Mouse (Mus musculus) CH12.LX (cell line): ENCODE measurements around the gene Ndufs2. TPM values are rescaled to one million over a fixed set of nuclear protein-coding genes. Genes with fewer than 3 reads are reported as not detected.

Experiments used
- DNase-seq: peaks from one replicate; pipeline ENCODE4 v3.0.0-alpha.2; 2013; ENCODE audit errors: extremely low read depth
- H3K27ac ChIP-seq: 2 replicates; pipeline ENCODE4 v1.5.1; 2012; ENCODE audit warnings: low read depth, mild to moderate bottlenecking, control low read depth, moderate library complexity; ENCODE audit not compliant: insufficient read depth
- H3K27me3 ChIP-seq: replicated peaks from 2 replicates; pipeline ENCODE3; 2012; ENCODE audit warnings: inconsistent platforms
- H3K36me3 ChIP-seq, 2 experiments: replicated peaks in 1 of 2; 2 replicates each; pipeline versions ENCODE3 to v1.6.1; 2012; ENCODE audit warnings: inconsistent platforms in 1 of 2, low read length in 1 of 2, mild to moderate bottlenecking in 1 of 2, mixed read lengths in 1 of 2, moderate library complexity in 1 of 2; ENCODE audit not compliant: control insufficient read depth in 1 of 2, insufficient read depth in 1 of 2
- H3K4me1 ChIP-seq, 2 experiments: 2 replicates each; pipeline ENCODE4 v1.6.1; 2012; ENCODE audit warnings: inconsistent platforms in 1 of 2, moderate library complexity in 1 of 2; ENCODE audit not compliant: insufficient read depth in 2 of 2, control insufficient read depth in 1 of 2
- H3K4me2 ChIP-seq: 2 replicates; pipeline ENCODE4 v1.6.1; 2012; ENCODE audit warnings: low read depth, mild to moderate bottlenecking, control low read depth; ENCODE audit not compliant: poor library complexity, insufficient read depth, severe bottlenecking
- H3K4me3 ChIP-seq, 3 experiments: fragments of 150-350 bp in 1 of 3; sonication (generic) in 1 of 3; replicated peaks in 1 of 3; 2 replicates each; pipeline versions ENCODE3 to v1.5.1; 2011 to 2012; ENCODE audit warnings: low read depth in 2 of 3, low read length in 2 of 3, mild to moderate bottlenecking in 2 of 3, moderate library complexity in 2 of 3, control low read depth in 1 of 3, improper control_type of control experiment in 1 of 3, inconsistent platforms in 1 of 3, mixed read lengths in 1 of 3; ENCODE audit not compliant: poor library complexity in 1 of 3
- H3K79me2 ChIP-seq: replicated peaks from 2 replicates; pipeline ENCODE4 v1.6.1; 2012; ENCODE audit warnings: mild to moderate bottlenecking, moderate library complexity; ENCODE audit not compliant: control insufficient read depth, poor library complexity, insufficient read depth, severe bottlenecking; ENCODE audit errors: extremely low read depth
- H3K9ac ChIP-seq: 2 replicates; pipeline ENCODE4 v1.6.1; 2012; ENCODE audit warnings: low read depth, mild to moderate bottlenecking, control low read depth, moderate library complexity; ENCODE audit not compliant: insufficient read depth
- H3K9me3 ChIP-seq: replicated peaks from 2 replicates; pipeline ENCODE3; 2012; ENCODE audit warnings: low read length, inconsistent platforms, mixed read lengths
- BHLHE40 ChIP-seq: IDR thresholded peaks from 2 replicates; pipeline ENCODE4 v1.6.1; 2011; ENCODE audit warnings: mild to moderate bottlenecking, low read depth, low read length, improper control_type of control experiment
- CHD2 ChIP-seq: IDR thresholded peaks from 2 replicates; pipeline ENCODE4 v1.6.1; 2011; ENCODE audit warnings: low read length, improper control_type of control experiment
- CTCF ChIP-seq, 2 experiments: IDR thresholded peaks in 1 of 2; conservative IDR thresholded peaks in 1 of 2; 2 replicates each; pipeline ENCODE4 v1.5.1; 2011 to 2012; ENCODE audit warnings: low read depth in 2 of 2, low read length in 2 of 2, improper control_type of control experiment in 1 of 2, inconsistent platforms in 1 of 2, mild to moderate bottlenecking in 1 of 2, moderate library complexity in 1 of 2
- E2F4 ChIP-seq: IDR thresholded peaks from 2 replicates; pipeline ENCODE4 v1.6.1; 2011; ENCODE audit warnings: low read depth, low read length, improper control_type of control experiment; ENCODE audit not compliant: insufficient replicate concordance
- ETS1 ChIP-seq: conservative IDR thresholded peaks from 2 replicates; pipeline ENCODE4 v1.6.1; 2012; ENCODE audit warnings: low read depth, mild to moderate bottlenecking, inconsistent platforms, low read length, improper control_type of control experiment, moderate library complexity
- GABPA ChIP-seq: IDR thresholded peaks from 2 replicates; pipeline ENCODE4 v1.6.1; 2012; ENCODE audit warnings: low read depth, low read length, improper control_type of control experiment, inconsistent platforms; ENCODE audit not compliant: insufficient replicate concordance
- IRF4 ChIP-seq: IDR thresholded peaks from 2 replicates; pipeline ENCODE4 v1.6.1; 2014; ENCODE audit warnings: low read depth, mild to moderate bottlenecking, inconsistent platforms, low read length, improper control_type of control experiment
- JUN ChIP-seq: IDR thresholded peaks from 2 replicates; pipeline ENCODE4 v1.6.1; 2011; ENCODE audit warnings: low read depth, mild to moderate bottlenecking, low read length, improper control_type of control experiment, moderate library complexity; ENCODE audit not compliant: insufficient read depth
- JUND ChIP-seq: conservative IDR thresholded peaks from 2 replicates; pipeline ENCODE4 v1.6.1; 2011; ENCODE audit warnings: low read depth, low read length, improper control_type of control experiment
- KAT2A ChIP-seq: IDR thresholded peaks from 2 replicates; pipeline ENCODE4 v1.6.1; 2012; ENCODE audit warnings: low read length, improper control_type of control experiment, inconsistent platforms; ENCODE audit not compliant: insufficient replicate concordance
- MXI1 ChIP-seq: IDR thresholded peaks from 2 replicates; pipeline ENCODE4 v1.6.1; 2011; ENCODE audit warnings: mild to moderate bottlenecking, low read depth, low read length, improper control_type of control experiment
- MYC ChIP-seq: IDR thresholded peaks from 2 replicates; pipeline ENCODE4 v1.6.1; 2011; ENCODE audit warnings: low read depth, mild to moderate bottlenecking, improper control_type of control experiment, low read length
- NELFE ChIP-seq: IDR thresholded peaks from 2 replicates; pipeline ENCODE4 v1.6.1; 2011; ENCODE audit warnings: low read depth, low read length, improper control_type of control experiment
- NRF1 ChIP-seq: IDR thresholded peaks from 2 replicates; pipeline ENCODE4 v1.6.1; 2014; ENCODE audit warnings: low read depth, mild to moderate bottlenecking, inconsistent platforms, low read length, improper control_type of control experiment, moderate library complexity
- RAD21 ChIP-seq: IDR thresholded peaks from 2 replicates; pipeline ENCODE4 v1.6.1; 2011; ENCODE audit warnings: low read depth, mild to moderate bottlenecking, low read length, improper control_type of control experiment, moderate library complexity
- SMC3 ChIP-seq: IDR thresholded peaks from 2 replicates; pipeline ENCODE4 v1.6.1; 2011; ENCODE audit warnings: low read depth, low read length, improper control_type of control experiment
- USF1 ChIP-seq: IDR thresholded peaks from 2 replicates; pipeline ENCODE4 v1.6.1; 2014; ENCODE audit warnings: low read depth, mild to moderate bottlenecking, inconsistent platforms, low read length, improper control_type of control experiment
- ZMIZ1 ChIP-seq: IDR thresholded peaks from 2 replicates; pipeline ENCODE4 v1.6.1; 2012; ENCODE audit warnings: low read depth, mild to moderate bottlenecking, inconsistent platforms, low read length, improper control_type of control experiment
- ZNF384 ChIP-seq: IDR thresholded peaks from 2 replicates; pipeline ENCODE4 v1.6.1; 2012; ENCODE audit warnings: low read depth, low read length, improper control_type of control experiment, inconsistent platforms
- dilution Hi-C: fragments of 300-500 bp; cut with MboI; formaldehyde crosslinking; loops from 2 replicates; pipeline ENCODE4 v1.14.3; 2020; ENCODE audit warnings: low sequenced_read_pairs; ENCODE audit not compliant: extremely low pct_unique_long_range_greater_than_20kb, extremely low pct_ligation_motif_present
- in situ Hi-C: fragments of 300-500 bp; cut with MboI; formaldehyde crosslinking; loops from 3 replicates; pipeline ENCODE4 v1.14.3; 2019; ENCODE audit warnings: low sequenced_read_pairs, low pct_ligation_motif_present, low pct_unique_long_range_greater_than_20kb, mixed read lengths
- polyA plus RNA-seq: library from polyadenylated mRNA; unstranded; fragments of >175 nt; gene quantifications from 2 replicates; pipeline ENCODE4 v1.2.1, GENCODE M21; 2012; ENCODE audit warnings: low read depth; ENCODE audit not compliant: insufficient read length
- total RNA-seq, 2 experiments: library from RNA; depleted of rRNA; stranded (reverse); fragments of 300-350 nt in 1 of 2; fragments of >200 nt in 1 of 2; gene quantifications; 2 replicates each; pipeline ENCODE4 v1.2.3; 2012 to 2014

Gene Ndufs2
- total and polyA plus RNA-seq, 3 experiments, result 242 to 265 (median 242) TPM

DNA sequence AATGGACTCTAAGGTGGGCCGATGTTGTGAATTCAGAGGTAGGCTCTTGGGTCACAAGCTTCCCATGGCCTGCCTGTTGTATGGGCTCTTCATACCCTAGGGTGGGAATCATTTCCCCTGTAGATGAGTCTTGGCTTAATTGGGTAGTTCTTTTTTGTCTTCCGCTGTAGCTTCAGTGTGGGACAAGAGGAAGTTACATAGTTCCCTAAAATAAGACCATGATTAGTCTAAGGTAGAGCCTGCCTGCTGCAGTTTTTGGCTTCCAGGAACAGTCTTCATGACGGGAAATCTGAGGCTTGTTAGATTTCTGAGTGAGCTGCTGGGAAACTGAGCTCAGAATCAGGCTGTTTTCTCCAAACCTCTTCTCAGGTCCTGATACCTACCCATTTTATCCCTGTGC is 20.9 kb upstream of the Ndufs2 start:
- no peaks in the 10 kb centered on the region for H3K79me2 ChIP-seq
- H3K27me3 ChIP-seq, result no peaks in the 10 kb centered on the region
- peaks cover 0 to 26% of the 10 kb centered on the region in 2 experiments; a peak in 2 of 4 replicates for H3K4me1 ChIP-seq
- no peaks in the 10 kb centered on the region for H3K9me3 ChIP-seq
- no peak overlapping the region for H3K4me2 ChIP-seq
- no peak overlapping the region for H3K4me3 ChIP-seq
- dilution Hi-C loops, result no loop called here
- in situ Hi-C loops, result no loop called here
- H3K27ac ChIP-seq, result no peak overlapping the region
- no peak for DNase-seq
- TF ChIP-seq NRF1 (no peak), RAD21 (no peak), IRF4 (no peak), SMC3 (no peak), ZMIZ1 (no peak), JUN (no peak), USF1 (no peak), BHLHE40 (no peak), ETS1 (no peak)
- peaks cover 44 to 54% of the 10 kb centered on the region in 2 experiments for H3K36me3 ChIP-seq
- H3K9ac ChIP-seq, result no peak overlapping the region

DNA sequence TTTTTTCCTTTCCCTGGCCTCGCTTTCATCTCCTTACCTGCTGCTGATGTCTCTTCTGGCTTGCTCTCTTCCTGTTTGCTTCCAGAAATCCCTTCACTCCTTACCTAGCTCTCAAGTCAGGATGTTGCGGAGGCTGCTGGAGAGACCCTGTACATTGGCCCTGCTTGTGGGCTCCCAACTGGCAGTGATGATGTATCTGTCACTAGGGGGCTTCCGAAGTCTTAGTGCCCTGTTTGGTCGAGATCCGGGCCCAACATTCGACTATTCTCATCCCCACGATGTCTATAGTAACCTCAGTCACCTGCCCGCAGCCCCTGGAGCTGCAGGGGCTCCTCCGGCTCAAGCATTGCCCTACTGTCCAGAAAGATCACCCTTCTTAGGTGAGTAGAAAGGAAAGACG is 20.4 kb upstream of the Ndufs2 start:
- H3K9ac ChIP-seq, result no peak overlapping the region
- no peak overlapping the region for H3K4me3 ChIP-seq
- H3K27me3 ChIP-seq, result no peaks in the 10 kb centered on the region
- DNase-seq, result no peak
- no peaks in the 10 kb centered on the region for H3K9me3 ChIP-seq
- H3K4me1 ChIP-seq, result peaks cover 0 to 26% of the 10 kb centered on the region in 2 experiments; a peak in 2 of 4 replicates
- H3K27ac ChIP-seq, result no peak overlapping the region
- TF ChIP-seq KAT2A (no peak), MYC (no peak), ZNF384 (no peak; the same call in 1 of the 2 replicates)
- H3K4me2 ChIP-seq, result no peak overlapping the region
- H3K79me2 ChIP-seq, result no peaks in the 10 kb centered on the region
- in situ Hi-C loops, result no loop called here
- peaks cover 39 to 50% of the 10 kb centered on the region in 2 experiments for H3K36me3 ChIP-seq
- dilution Hi-C loops, result no loop called here

DNA sequence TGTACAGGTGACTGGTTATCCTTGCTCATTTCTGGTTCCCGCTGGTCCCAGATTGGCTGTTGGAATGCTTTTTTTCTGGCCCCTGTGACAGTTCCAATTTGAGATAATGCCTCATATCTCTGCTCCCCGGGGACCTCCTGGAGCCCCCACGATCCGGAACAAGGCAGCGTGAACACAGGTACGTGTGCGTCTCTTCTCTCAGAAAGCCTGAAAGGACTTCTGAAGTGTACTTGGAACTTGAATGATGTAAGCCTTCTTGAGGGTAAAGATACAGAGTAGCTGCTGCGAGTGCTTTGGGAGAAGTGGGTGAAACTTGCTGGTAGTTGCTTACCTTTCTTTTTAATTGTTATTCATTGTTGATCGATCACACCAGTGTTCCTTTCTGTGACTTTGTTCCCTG is 20.0 kb upstream of the Ndufs2 start:
- H3K4me3 ChIP-seq, result peak overlapping the region; percentile 83 to 93 (median 93)
- no peak overlapping the region for H3K9ac ChIP-seq
- peaks cover 36 to 45% of the 10 kb centered on the region in 2 experiments for H3K36me3 ChIP-seq
- in situ Hi-C loops (no loop called here), dilution Hi-C loops (no loop called here)
- TF ChIP-seq CHD2 (no peak), SMC3 (no peak), NELFE (no peak), GABPA (no peak), E2F4 (no peak), JUN (no peak), MXI1 (no peak), CTCF (conservative IDR thresholded peaks at IDR 0.05 in 1 of 2, IDR thresholded peaks at IDR 0.05 in 1 of 2; ENCODE audit: low read depth in 2 of 2, low read length in 2 of 2) (no peak), JUND (no peak)
- H3K27me3 ChIP-seq, result no peaks in the 10 kb centered on the region
- H3K9me3 ChIP-seq, result no peaks in the 10 kb centered on the region
- DNase-seq, result no peak
- peaks cover 0 to 26% of the 10 kb centered on the region in 2 experiments; a peak in 2 of 4 replicates for H3K4me1 ChIP-seq
- no peaks in the 10 kb centered on the region for H3K79me2 ChIP-seq
- no peak overlapping the region for H3K27ac ChIP-seq
- H3K4me2 ChIP-seq, result peak overlapping the region; percentile 86
